Mouse (Mus musculus) adrenal gland, postnatal 25 days (tissue): ENCODE results near the gene Ccdc181. TPM values are rescaled to one million over a fixed set of nuclear protein-coding genes. Genes with fewer than 3 reads are reported as not detected.
A peak's percentile ranks its signal among the peaks of the same experiment; 100 is the strongest.
"Not testable (repeated sequence)": the region's sequence is repeated elsewhere in the genome, so short reads cannot be mapped to it uniquely, and the experiment has no call there.

ENCODE experiments used
- DNase-seq: peaks from one replicate; pipeline ENCODE4 v3.0.0; 2021; ENCODE audit warnings: mixed read lengths
- long read RNA-seq: library from polyadenylated mRNA; stranded (forward); transcript quantifications from one replicate; pipeline ENCODE4 v2.0.0, GENCODE M21; 2021
- total RNA-seq: library from RNA; stranded (reverse); gene quantifications from 2 replicates; pipeline ENCODE4 v1.2.3, GENCODE M21; 2021

The Ccdc181 gene
- total RNA-seq: 9.3 and 14.2 TPM in 2 replicates
- long read RNA-seq, transcript Ccdc181-201 (6 exons, 1,909 nt): major isoform, 16 of 20 reads
- long read RNA-seq, partial matches to known transcripts: 2 of 20 reads
- long read RNA-seq, other reads (novel, unspliced or antisense): 2 of 20 reads

- peak; percentile 96 for DNase-seq
These were observed at the start of gene Ccdc181 for GRCm38 (mm10) chr1:164275455-164275954. Gene Ccdc181 (plus strand): TSS chr1:164275585.

DNA sequence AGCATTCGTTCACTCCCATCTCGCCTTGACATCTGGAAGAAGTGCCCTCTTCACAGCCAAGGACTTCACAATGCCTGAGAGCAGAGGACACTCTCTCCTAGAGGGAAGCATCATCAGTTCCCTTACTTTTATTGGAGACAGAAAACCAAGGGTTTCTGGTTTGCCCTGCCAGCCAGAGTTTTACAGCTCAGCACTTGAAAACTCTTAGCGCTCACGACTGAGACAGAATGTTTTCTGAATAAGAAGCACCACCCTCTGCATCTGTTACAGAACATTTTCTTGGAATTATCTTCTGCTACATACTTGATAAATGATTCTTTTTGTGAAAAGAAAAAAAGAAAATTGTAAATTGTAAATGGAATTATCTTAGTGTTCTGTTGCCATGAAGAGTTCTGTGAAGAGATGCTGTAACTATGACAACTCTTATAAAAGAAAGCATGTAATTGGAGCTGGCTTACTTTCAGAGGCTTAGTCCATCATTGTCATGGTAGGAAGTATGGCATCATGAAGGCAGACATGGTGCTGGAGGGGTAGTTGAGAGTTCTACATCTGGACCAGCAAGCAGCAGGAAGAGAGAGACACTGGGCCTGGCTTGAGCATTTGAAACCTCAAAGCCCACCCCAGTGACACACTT lies 43.3 kb upstream of the Ccdc181 start:
- not testable (repeated sequence) for DNase-seq

DNA sequence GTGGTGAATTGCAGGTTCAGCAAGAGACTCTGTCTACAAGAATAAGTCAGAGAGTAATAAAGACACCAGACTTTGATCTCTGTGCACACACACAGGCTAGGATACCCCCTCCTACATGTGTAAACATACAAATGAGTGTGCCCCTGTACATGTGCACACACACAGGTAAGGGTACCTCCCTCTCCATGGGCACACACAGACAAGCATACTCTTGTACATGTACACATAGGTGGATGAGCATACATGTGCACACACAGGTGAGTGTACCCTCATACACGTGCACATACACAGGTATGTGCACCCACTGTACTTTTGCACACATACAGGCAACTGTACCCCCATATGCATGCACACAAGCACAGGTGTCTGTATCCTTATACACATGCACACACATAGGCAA lies 41.9 kb upstream of the Ccdc181 start:
- DNase-seq: no peak

GRCm38 (mm10) chr1:164235078-164235477 lies 40.3 kb upstream of the Ccdc181 start:
- DNase-seq: no peak

GRCm38 (mm10) chr1:164236078-164236477 lies 39.3 kb upstream of the Ccdc181 start:
- no peak for DNase-seq

GRCm38 (mm10) chr1:164241494-164241893 lies 33.9 kb upstream of the Ccdc181 start:
- DNase-seq: no peak

DNA sequence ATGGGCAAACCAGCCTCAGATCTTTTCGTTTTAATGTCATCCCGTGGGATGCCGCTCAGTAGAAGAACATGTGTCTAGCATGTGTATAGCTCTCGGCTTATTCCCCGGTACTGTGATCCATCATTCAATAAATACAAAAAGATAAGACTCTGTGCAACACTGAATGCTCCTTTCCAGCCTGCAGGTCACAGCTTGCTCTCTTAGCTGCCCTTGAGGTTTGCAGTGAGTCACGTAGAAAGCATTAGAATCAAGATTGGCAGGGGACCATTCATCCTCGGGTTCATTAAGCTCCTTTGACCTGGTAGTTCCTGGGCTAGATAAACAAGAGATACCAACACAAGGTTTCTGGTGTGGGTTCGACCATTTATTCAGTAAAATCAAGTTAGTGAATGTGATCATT lies 32.6 kb upstream of the Ccdc181 start:
- no peak for DNase-seq

- no peak for DNase-seq
These were observed 27.9 kb upstream of the Ccdc181 start for GRCm38 (mm10) chr1:164247442-164247841.

DNA sequence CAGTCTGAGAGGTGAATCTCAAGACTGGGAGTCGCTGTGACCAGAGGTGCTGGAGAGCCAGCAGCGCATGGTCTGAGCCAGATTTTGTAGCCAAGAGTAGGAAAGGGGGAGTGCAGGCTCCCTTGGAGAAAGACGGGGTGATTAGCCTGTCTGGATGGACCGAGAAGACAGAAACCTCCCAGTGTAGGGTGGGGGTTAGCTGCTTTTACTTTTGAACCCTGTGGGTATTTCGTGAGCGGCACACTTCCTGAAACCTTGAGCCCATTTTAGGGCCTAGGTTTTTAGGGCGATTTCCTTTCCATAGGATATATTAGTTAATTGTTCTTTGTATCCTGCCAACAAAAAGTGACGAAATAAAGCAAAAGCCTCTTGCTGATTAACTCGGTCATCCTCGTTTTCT lies 27.4 kb upstream of the Ccdc181 start:
- DNase-seq: no peak

DNA sequence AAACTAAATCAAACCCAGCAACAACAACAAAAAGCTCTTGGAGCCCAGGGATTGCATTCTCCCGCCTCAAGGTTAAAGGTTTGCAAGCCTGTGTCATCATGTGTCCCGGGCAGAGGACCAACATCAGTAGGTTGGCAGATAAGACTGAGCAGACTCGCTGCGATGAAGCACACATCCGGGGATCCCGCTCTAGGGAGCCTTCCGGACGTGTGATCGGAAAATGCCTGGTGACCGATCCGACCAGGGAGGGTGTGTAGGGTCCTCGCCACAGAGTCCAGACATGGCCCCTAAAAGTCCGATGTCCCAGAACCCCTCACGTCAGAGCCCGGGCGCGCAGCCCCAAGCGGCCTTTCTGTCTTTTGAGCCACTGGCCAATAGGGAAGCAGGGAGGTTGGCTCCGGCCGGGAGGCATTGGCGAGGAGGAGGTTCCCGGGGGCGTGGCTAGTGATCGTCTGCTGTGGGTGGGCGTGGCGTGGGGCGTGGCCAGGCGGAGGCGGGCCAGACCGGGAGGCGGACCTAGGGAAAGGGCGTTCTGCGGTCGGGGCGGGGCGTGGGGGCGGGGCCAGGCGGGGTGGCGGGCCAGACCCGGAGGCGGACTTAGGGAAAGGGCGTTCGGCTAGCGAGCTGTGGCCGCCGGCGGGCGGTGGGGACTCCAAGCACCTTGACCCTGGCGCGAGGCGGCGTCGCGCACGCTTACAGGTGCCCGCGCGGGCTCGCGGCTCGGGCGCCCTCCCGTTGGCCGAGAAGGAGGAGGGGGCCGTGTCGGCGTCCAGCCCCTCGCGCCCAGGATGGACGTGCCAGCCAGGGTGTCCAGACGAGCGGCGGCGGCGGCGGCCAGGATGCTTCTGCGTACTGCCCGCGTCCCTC lies 26.7 kb upstream of the Ccdc181 start, which contains the start of gene Slc19a2:
Gene Slc19a2 (plus strand): TSS at position 582 of the 867 bp plus-strand sequence.
- DNase-seq: peak; percentile 99

DNA sequence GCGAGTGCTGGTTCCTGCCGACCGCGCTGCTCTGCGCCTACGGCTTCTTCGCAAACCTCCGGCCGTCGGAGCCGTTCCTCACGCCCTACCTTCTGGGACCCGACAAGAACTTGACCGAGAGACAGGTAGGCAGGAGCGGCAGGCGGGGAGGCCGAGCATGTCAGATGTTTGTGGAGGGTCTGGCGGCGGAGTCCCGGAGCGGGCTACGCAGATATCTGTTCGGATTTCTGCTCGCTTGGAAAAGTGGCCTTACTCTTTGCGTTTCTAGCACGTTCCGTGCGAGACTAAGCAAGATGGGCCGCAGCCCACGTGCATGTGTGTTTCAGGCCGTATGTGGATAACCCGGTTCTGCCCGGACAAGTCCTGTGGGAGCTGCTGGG lies 26.1 kb upstream of the Ccdc181 start:
- no peak for DNase-seq

DNA sequence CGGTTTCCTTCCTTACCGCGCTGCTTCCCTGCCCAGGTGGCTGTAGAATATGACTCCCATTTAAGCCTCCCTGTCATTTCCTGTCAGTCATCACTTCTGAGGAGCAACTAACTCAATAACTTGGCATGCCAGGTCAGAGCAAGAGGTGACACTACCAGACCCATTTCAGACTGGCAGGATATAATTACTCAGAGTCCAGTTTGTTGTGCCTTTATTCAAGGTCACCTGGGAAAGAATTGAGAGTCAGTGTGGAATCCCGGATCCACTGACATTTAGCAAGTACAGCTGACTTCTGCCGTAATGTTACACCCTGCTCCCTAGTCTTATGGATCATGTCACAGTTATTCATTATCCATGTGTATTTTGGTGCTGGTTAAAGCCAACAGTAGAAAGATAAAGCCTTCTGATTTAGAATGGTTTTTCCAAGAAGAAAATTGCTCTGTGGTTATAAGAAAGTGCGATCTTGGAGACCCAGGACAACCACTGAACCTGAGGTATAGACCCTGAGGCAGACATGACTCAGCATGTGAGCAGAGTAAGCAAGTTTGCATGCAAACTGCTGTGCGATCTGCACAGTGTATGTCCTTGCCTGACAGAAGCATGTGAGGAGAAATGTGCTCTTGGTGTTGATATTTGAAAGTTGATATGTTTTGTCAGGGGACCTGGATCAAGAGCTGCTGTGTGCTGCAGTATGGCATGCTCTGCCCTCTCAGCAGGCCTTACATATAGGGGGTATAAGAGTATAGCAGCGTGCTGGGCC lies 24.8 kb upstream of the Ccdc181 start:
- DNase-seq: no peak

DNA sequence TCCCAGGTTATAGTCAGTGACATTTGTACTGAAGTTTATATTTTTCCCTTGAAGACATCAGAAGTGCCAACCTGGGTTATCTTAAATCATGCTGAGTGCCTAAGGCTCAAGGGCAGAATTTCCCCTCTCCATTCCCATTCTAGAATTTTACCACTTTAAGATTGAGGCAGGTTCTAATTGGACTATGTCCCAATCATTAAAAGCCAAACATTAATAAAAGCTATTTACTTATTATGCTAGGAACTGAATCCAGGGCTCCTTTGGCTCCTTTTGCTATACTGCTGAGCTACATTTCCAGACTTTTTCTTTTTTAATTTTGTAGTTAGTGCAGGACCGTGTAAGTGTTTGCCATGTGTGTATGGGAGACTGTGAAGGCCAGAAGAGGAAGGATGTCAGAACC lies 23.9 kb upstream of the Ccdc181 start:
- no peak for DNase-seq

DNA sequence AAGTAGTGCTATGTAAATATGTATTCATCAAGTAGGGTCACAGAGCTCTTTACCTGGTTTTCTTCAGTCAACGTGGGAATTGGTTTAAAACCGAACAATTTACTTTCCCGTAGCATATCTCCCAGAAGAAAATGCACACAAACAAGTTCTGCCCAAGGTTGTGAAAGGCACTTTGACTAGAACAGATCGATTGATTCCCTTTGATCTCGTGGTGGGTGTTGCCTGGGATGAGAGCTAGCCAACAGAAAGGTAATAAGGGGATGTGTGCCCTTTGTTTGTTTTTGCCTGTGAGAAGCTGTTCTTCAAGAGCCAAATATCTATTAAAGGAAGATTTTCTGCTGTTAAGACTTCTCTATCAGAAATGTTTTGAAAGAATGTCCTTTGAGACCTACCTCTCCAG lies 22.8 kb upstream of the Ccdc181 start:
- no peak for DNase-seq

DNA sequence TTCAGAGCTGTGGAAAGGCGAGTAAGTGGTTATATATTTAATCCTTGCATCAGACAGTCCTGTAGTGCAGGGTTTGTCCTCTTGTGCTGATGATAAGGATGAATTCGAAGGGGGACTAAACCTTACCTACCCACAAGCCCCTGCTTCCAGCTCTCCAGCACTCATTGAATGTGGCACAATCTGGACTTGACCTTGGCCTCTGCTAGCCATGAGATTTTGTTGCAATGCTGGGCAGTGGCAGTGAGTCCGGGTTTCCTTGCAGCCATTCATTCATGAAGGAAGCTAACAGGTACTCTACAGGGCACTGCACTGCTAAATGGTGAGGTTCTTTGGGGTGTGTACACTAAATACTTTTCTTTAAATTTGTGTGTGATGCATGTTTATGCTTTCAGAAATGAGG lies 20.5 kb upstream of the Ccdc181 start:
- no peak for DNase-seq

GRCm38 (mm10) chr1:164260171-164261028 lies 15.0 kb upstream of the Ccdc181 start:
- DNase-seq: no peak

DNA sequence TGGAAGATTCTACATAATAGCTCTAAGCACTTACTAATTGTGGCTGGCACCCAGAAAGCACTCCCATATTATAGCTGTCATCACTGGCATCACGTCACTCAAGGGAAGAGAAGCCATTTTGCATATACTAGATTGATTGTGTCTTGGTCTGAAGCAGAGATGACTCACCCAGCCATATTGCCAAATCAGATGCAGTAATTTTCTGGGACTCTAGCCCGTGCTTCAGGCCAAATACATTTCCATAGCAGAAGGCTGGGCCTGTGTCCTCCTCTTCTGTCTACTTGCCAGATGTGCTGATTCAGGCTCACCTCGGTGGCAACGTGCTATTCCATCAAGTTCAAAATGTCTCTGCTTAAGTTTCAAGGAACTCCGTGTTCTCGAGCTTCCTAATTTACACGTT lies 13.8 kb upstream of the Ccdc181 start:
- peak; percentile 33 for DNase-seq

DNA sequence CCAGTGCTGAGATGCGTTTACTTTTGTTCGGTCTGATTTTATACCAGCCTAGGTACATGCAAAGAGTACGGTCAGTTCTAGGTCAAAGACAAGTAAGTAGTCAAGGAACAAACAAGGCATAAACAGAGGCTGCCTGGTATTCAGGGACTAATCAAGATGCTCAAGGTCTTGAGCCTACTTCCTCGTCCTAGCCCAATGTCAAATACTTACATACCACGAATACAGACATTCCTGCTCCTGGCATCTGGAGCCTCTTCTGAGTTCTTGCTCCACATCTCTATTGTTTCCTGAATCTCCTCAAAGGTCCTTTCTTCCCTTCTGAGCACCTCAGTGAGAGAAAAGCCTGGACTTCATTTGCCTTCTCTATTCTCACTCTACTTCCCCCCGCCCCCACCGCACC lies 4.4 kb upstream of the Ccdc181 start:
- no peak for DNase-seq

DNA sequence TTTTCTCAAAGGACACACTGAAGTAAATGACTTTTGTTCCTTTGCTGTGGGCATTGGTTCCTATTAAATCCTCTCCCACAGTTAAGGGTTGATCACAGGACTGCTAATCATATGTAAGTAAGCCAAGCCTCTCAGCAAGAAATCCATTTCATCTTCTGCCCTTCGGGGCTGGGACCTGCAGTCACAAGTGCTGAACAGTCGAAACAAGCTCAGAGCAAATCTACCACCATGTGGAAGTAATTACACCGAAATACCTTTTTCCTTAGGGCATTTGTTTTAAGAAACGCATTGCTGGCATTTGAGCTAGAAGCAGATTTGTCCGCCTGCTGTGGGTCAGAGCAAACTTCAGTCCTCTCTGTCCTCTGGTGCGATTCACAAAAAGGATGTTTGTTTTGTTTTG lies 1.7 kb upstream of the Ccdc181 start:
- no peak for DNase-seq

GRCm38 (mm10) chr1:164276552-164276951 lies 1.2 kb downstream of the Ccdc181 start:
- DNase-seq: no peak

- no peak for DNase-seq
These were observed 3.9 kb downstream of the Ccdc181 start for GRCm38 (mm10) chr1:164279332-164279731.

GRCm38 (mm10) chr1:164284007-164284406 lies 8.6 kb downstream of the Ccdc181 start:
- DNase-seq: no peak
